Mouse (Mus musculus): ENCODE measurements at regions not wholly inside any gene's neighbourhood (a gene's known extent, or its start where the extent isn't known, plus 50 kb on each side); places are given as distances from the start of the nearest gene placed in this dataset.

GRCm38 (mm10) chrX:16421159-16421558, 101.5 kb upstream of the Cypt1 start:
- no peak for DNase-seq

GRCm38 (mm10) chrX:16421663-16422062, 101.0 kb upstream of the Cypt1 start:
- DNase-seq: no peak

- DNase-seq: no peak
Observed at GRCm38 (mm10) chrX:16438088-16438487, 84.6 kb upstream of the Cypt1 start.

GRCm38 (mm10) chrX:16450496-16451078, 72.1 kb upstream of the Cypt1 start:
- peak; percentile 52 to 57 for DNase-seq

Measured in cerebellum, postnatal 14 days (tissue).